Mouse (Mus musculus) ES-E14 (cell line): Measurements from ENCODE around the gene Krt19. TPM values are rescaled to one million over a fixed set of nuclear protein-coding genes. Genes with fewer than 3 reads are reported as not detected.

Source experiments
- DNase-seq: peaks from one replicate; pipeline ENCODE4 v3.0.0-alpha.2; 2013; ENCODE audit warnings: low read depth, low spot score
- H3K27ac ChIP-seq: 2 replicates; pipeline ENCODE4 v1.5.1; 2012; ENCODE audit warnings: low read depth, mild to moderate bottlenecking, low read length, moderate library complexity, mixed read lengths; ENCODE audit not compliant: poor library complexity, insufficient read depth, severe bottlenecking
- H3K36me3 ChIP-seq: 2 replicates; pipeline ENCODE4 v1.6.1; 2012; ENCODE audit warnings: mild to moderate bottlenecking, low read length, moderate library complexity, mixed read lengths; ENCODE audit not compliant: control insufficient read depth, poor library complexity, insufficient read depth, severe bottlenecking
- H3K4me1 ChIP-seq, 2 experiments: fragments of 150-350 bp in 1 of 2; sonication (generic) in 1 of 2; 2 replicates each; pipeline ENCODE4 v1.6.1; 2012; ENCODE audit warnings: low read length in 2 of 2, mild to moderate bottlenecking in 1 of 2, mixed read lengths in 1 of 2; ENCODE audit not compliant: control insufficient read depth in 2 of 2, insufficient read depth in 2 of 2, poor library complexity in 1 of 2
- H3K4me3 ChIP-seq, 2 experiments: fragments of 150-350 bp in 1 of 2; sonication (generic) in 1 of 2; 2 replicates each; pipeline ENCODE4 v1.5.1; 2012; ENCODE audit warnings: low read length in 2 of 2, low read depth in 1 of 2, mild to moderate bottlenecking in 1 of 2, mixed read lengths in 1 of 2; ENCODE audit not compliant: insufficient read depth in 1 of 2, poor library complexity in 1 of 2, severe bottlenecking in 1 of 2
- H3K9ac ChIP-seq: 2 replicates; pipeline ENCODE4 v1.6.1; 2012; ENCODE audit warnings: low read depth, mild to moderate bottlenecking, low read length, mixed read lengths; ENCODE audit not compliant: poor library complexity, insufficient read depth, severe bottlenecking
- H3K9me3 ChIP-seq: fragments of 150-350 bp; sonication (generic); 2 replicates; pipeline ENCODE4 v1.6.1; 2012; ENCODE audit warnings: low read depth, mild to moderate bottlenecking, low read length; ENCODE audit not compliant: control insufficient read depth, insufficient read depth
- CHD2 ChIP-seq: IDR thresholded peaks from 2 replicates; pipeline ENCODE4 v1.6.1; 2014; ENCODE audit warnings: mild to moderate bottlenecking, low read depth, low read length, inconsistent platforms
- HCFC1 ChIP-seq: IDR thresholded peaks from 2 replicates; pipeline ENCODE4 v1.6.1; 2012; ENCODE audit warnings: low read length, inconsistent platforms, borderline replicate concordance; ENCODE audit not compliant: insufficient read depth
- MAFK ChIP-seq: IDR thresholded peaks from 2 replicates; pipeline ENCODE4 v1.6.1; 2014; ENCODE audit warnings: mild to moderate bottlenecking, low read depth, low read length, inconsistent platforms; ENCODE audit not compliant: insufficient read depth
- ZC3H11A ChIP-seq: IDR thresholded peaks from 2 replicates; pipeline ENCODE4 v1.6.1; 2012; ENCODE audit warnings: low read depth, mild to moderate bottlenecking, inconsistent platforms, low read length, borderline replicate concordance
- ZNF384 ChIP-seq: IDR thresholded peaks from 2 replicates; pipeline ENCODE4 v1.6.1; 2012; ENCODE audit warnings: low read depth, low read length, inconsistent platforms
- in situ Hi-C, 2 experiments: fragments of 600-800 bp; cut with MboI; formaldehyde crosslinking; loops; one replicate each; pipeline ENCODE4 v1.15.1; 2025; ENCODE audit warnings: low sequenced_read_pairs in 2 of 2, inconsistent platforms in 1 of 2; ENCODE audit not compliant: unreplicated experiment in 2 of 2
- total RNA-seq: library from RNA; depleted of rRNA; stranded (reverse); fragments of 300-350 nt; gene quantifications from 2 replicates; pipeline ENCODE4 v1.2.3, GENCODE M21; 2012

The Krt19 gene
- total RNA-seq, 1 experiment = 79.9 TPM

- DNase-seq = no peak
- Histone ChIP-seq H3K9ac (no peak overlapping the region), H3K4me3 (no peak overlapping the region), H3K9me3 (no peaks in the 10 kb centered on the region), H3K4me1 (peaks cover 0 to 4% of the 10 kb centered on the region in 2 experiments; a peak in 1 of 4 replicates), H3K27ac (no peak overlapping the region), H3K36me3 (no peaks in the 10 kb centered on the region)
- in situ Hi-C loops = no loop called here
- TF ChIP-seq HCFC1 (no peak), ZC3H11A (no peak), CHD2 (no peak), MAFK (no peak), ZNF384 (no peak)
These were observed 9.1 kb downstream of the Krt19 start for GRCm38 (mm10) chr11:100139391-100139790.

DNA sequence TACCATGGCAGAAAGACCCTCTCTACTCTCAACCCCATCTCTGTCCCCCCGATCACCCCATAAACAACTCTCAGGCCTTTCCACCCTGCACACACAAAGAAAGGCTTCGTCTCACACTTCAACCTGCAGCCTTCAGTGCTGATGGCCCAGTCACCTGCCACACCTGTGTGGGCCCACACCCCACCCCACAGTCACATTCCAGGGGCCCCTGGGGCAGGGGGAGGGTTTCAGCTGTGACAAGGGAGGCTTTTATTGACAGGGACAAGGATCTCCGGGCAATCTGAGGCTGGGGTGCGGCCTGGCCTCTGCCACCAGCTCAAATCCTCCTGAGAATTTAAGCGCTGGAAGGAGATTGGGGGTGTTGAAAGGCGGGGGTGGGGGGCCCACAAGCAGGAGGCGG lies 9.7 kb downstream of the Krt19 start:
- in situ Hi-C loops = no loop called here
- H3K9ac ChIP-seq = no peak overlapping the region
- no peak for DNase-seq
- TF ChIP-seq ZC3H11A = no peak
- TF ChIP-seq MAFK = no peak
- TF ChIP-seq HCFC1 = no peak
- TF ChIP-seq CHD2 = no peak
- TF ChIP-seq ZNF384 = no peak
- no peak overlapping the region for H3K27ac ChIP-seq
- H3K4me3 ChIP-seq = no peak overlapping the region
- H3K36me3 ChIP-seq = no peaks in the 10 kb centered on the region
- no peaks in the 10 kb centered on the region for H3K9me3 ChIP-seq
- H3K4me1 ChIP-seq = 0 out of 4 replicates have a peak, but pooled peaks cover 0 to 4% of the 10 kb centered on the region in 2 experiments

DNA sequence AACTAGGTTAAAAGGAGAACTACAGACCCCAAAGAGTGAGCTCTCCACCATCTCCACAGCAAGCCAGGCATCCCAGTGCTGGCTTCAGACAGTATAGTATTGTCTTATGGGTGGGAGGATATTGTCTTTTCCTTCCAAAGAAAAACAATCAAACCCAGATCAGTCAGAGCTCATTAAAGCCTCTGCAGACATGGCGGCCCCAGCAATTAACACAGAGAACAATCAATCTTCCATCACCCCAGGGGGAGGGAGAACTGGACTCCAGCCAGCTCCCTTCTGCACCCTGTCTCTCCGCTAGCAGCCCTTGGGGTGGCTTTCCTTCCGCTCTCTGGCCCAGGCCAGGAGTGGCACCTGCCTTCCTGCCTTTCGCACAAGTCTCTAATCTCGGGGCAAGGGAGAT lies 10.8 kb downstream of the Krt19 start:
- in situ Hi-C loops = no loop called here

GRCm38 (mm10) chr11:100136559-100136958 lies 11.9 kb downstream of the Krt19 start:
- Histone ChIP-seq H3K9ac (no peak overlapping the region), H3K4me3 (no peak overlapping the region), H3K27ac (no peak overlapping the region), H3K36me3 (no peaks in the 10 kb centered on the region), H3K4me1 (0 out of 4 replicates have a peak, but pooled peaks cover 0 to 4% of the 10 kb centered on the region in 2 experiments), H3K9me3 (no peaks in the 10 kb centered on the region)
- DNase-seq = no peak
- TF ChIP-seq ZNF384 = no peak
- TF ChIP-seq ZC3H11A = no peak
- no peak for TF ChIP-seq HCFC1
- TF ChIP-seq MAFK = no peak
- no peak for TF ChIP-seq CHD2
- in situ Hi-C loops = no loop called here

More for the DNA sequence above, 10.8 kb downstream of the Krt19 start:
- TF ChIP-seq MAFK (no peak), CHD2 (no peak), HCFC1 (no peak), ZNF384 (no peak), ZC3H11A (no peak)
- no peak overlapping the region for H3K4me3 ChIP-seq
- DNase-seq = no peak
- 0 out of 4 replicates have a peak, but pooled peaks cover 0 to 4% of the 10 kb centered on the region in 2 experiments for H3K4me1 ChIP-seq
- no peak overlapping the region for H3K9ac ChIP-seq
- no peaks in the 10 kb centered on the region for H3K36me3 ChIP-seq
- H3K9me3 ChIP-seq = no peaks in the 10 kb centered on the region
- H3K27ac ChIP-seq = no peak overlapping the region
